Mouse (Mus musculus) induced T-regulatory cell, adult 2 months (primary cell): ENCODE results near the gene Slc38a2.

Experiments used
- DNase-seq: peaks from one replicate; pipeline ENCODE4 v3.0.0-alpha.2; 2012; ENCODE audit warnings: low read depth

Gene Slc38a2

GRCm38 (mm10) chr15:96695455-96696421, 3.8 kb downstream of the Slc38a2 start:
- peak; percentile 73 for DNase-seq

- DNase-seq, result no peak
Measured at GRCm38 (mm10) chr15:96694988-96695387, 4.5 kb downstream of the Slc38a2 start.

- DNase-seq, result no peak
Measured at GRCm38 (mm10) chr15:96693688-96694087, 5.8 kb downstream of the Slc38a2 start.

GRCm38 (mm10) chr15:96692401-96692800, 7.1 kb downstream of the Slc38a2 start:
- no peak for DNase-seq

- no peak for DNase-seq
Measured at GRCm38 (mm10) chr15:96691381-96691780, 8.1 kb downstream of the Slc38a2 start.

GRCm38 (mm10) chr15:96690829-96691228, 8.7 kb downstream of the Slc38a2 start:
- peak; percentile 19 for DNase-seq

GRCm38 (mm10) chr15:96689919-96690318, 9.6 kb downstream of the Slc38a2 start:
- DNase-seq, result peak; percentile 20

- DNase-seq, result no peak
Measured at GRCm38 (mm10) chr15:96688784-96689318, 10.7 kb downstream of the Slc38a2 start.

- no peak for DNase-seq
Measured at GRCm38 (mm10) chr15:96688036-96688435, 11.5 kb downstream of the Slc38a2 start.

- no peak for DNase-seq
Measured at GRCm38 (mm10) chr15:96687366-96687765, 12.2 kb downstream of the Slc38a2 start.

- peak; percentile 26 for DNase-seq
Measured at GRCm38 (mm10) chr15:96686201-96687159, 13.1 kb downstream of the Slc38a2 start.

GRCm38 (mm10) chr15:96685273-96685672, 14.3 kb downstream of the Slc38a2 start:
- no peak for DNase-seq

- DNase-seq, result peak; percentile 68
Measured at GRCm38 (mm10) chr15:96684132-96684830, 15.2 kb downstream of the Slc38a2 start.

- no peak for DNase-seq
Measured at GRCm38 (mm10) chr15:96678871-96679773, 20.4 kb downstream of the Slc38a2 start.

- no peak for DNase-seq
Measured at GRCm38 (mm10) chr15:96676518-96676917, 23.0 kb downstream of the Slc38a2 start.

GRCm38 (mm10) chr15:96675744-96676143, 23.8 kb downstream of the Slc38a2 start:
- DNase-seq, result no peak

GRCm38 (mm10) chr15:96675055-96675454, 24.5 kb downstream of the Slc38a2 start:
- DNase-seq, result no peak

- DNase-seq, result no peak
Measured at GRCm38 (mm10) chr15:96674089-96674488, 25.4 kb downstream of the Slc38a2 start.

- DNase-seq, result no peak
Measured at GRCm38 (mm10) chr15:96669721-96670120, 29.8 kb downstream of the Slc38a2 start.

- DNase-seq, result peak; percentile 92
Measured at GRCm38 (mm10) chr15:96666663-96667062, 32.9 kb downstream of the Slc38a2 start.
